In the genomic region with DNA sequence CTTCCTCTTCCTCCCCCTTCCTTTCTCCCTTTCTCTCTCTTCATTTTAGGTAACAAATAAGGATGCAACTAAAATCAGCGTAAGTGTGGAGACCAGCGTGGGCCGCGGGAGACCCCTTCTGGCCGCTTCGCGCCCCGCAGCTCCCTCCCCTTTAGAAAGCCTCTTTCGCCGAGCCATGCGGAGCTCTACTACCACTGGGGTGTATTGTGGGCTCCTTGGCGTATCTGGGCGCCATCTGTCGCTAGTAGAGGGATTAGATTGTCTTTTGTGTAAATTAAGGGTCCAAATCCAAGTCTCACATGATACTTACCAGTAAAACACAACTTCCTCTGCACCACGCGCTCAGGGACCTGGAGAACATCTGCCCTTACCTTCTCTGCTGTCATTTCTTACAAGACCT, we compare ENCODE assay signal across 7 mouse cellular contexts. TPM values are rescaled to one million over a fixed set of nuclear protein-coding genes. Genes with fewer than 3 reads are reported as not detected.
DNase-seq lines count a peak whose midpoint lies in the region; ATAC-seq and TF ChIP-seq lines count a peak whose summit lies in the region.

No protein-coding gene starts in this region.

- no peak overlapping the region; the same call in 1 of the 2 replicates for H3K9ac ChIP-seq in midbrain, postnatal 0 days (replicated peaks; ENCODE audit: low read length, poor library complexity, severe bottlenecking)

- ATAC-seq in midbrain, postnatal 0 days (ENCODE audit: low FRiP score) = peak; percentile 77

- H3K27me3 ChIP-seq in limb, embryonic 10.5 days (ENCODE audit: low read depth, poor library complexity, severe bottlenecking) = peaks cover 82% of the 10 kb centered on the region
- no peaks in the 10 kb centered on the region for H3K27me3 ChIP-seq in midbrain, postnatal 0 days (ENCODE audit: insufficient read depth, low read length)

- no peak overlapping the region for H3K27ac ChIP-seq in limb, embryonic 10.5 days
- H3K27ac ChIP-seq in midbrain, postnatal 0 days (ENCODE audit: low read depth, low read length) = no peak overlapping the region

- no peaks in the 10 kb centered on the region for H3K9me3 ChIP-seq in limb, embryonic 10.5 days (replicated peaks)
- no peaks in the 10 kb centered on the region for H3K9me3 ChIP-seq in midbrain, postnatal 0 days (ENCODE audit: low read length)

- H3K4me1 ChIP-seq in limb, embryonic 10.5 days = peaks cover 29% of the 10 kb centered on the region
- H3K4me1 ChIP-seq in midbrain, postnatal 0 days (ENCODE audit: insufficient read depth, low read length) = peaks cover 14% of the 10 kb centered on the region; the same call in 1 of the 2 replicates

- H3K4me3 ChIP-seq in limb, embryonic 10.5 days = no peak overlapping the region
- H3K4me3 ChIP-seq in midbrain, postnatal 0 days (ENCODE audit: low read depth, low read length) = peak overlapping the region; percentile 74

- WGBS in limb, embryonic 10.5 days = under 1% methylated on average over 16 of the region's 16 CpGs
- WGBS in midbrain, postnatal 0 days = 2% methylated on average over 16 of the region's 16 CpGs

- no peaks in the 10 kb centered on the region for H3K36me3 ChIP-seq in limb, embryonic 10.5 days
- H3K36me3 ChIP-seq in midbrain, postnatal 0 days (ENCODE audit: insufficient read depth, low read length) = no peaks in the 10 kb centered on the region

- H3K4me2 ChIP-seq in midbrain, postnatal 0 days (ENCODE audit: low read depth, low read length, poor library complexity, severe bottlenecking) = peak overlapping the region; percentile 85

- peak; percentile 54 to 68 for DNase-seq in adrenal gland, postnatal 36 days
- DNase-seq in embryo, embryonic 11.5 days (ENCODE audit: low read depth, low spot score) = peak; percentile 67
- peak; percentile 42 to 57 for DNase-seq in heart, adult 18-20 months
- peak; percentile 75 for DNase-seq in kidney, adult 9 months
- DNase-seq in limb, embryonic 10.5 days (ENCODE audit: low spot score) = peak; percentile 79
- DNase-seq in midbrain, postnatal 0 days (ENCODE audit: low spot score) = peak; percentile 93
- DNase-seq in urinary bladder, postnatal 36 days (ENCODE audit: low spot score in 2 of 2) = peak; percentile 40 to 53

- TF ChIP-seq CTCF in midbrain, postnatal 0 days (IDR thresholded peaks at IDR 0.05) = peak; percentile 93

RNA-seq across cellular contexts. Expression of gene Vstm2b, which starts 3.1 kb away (rescaled TPM):
- total RNA-seq in adrenal gland, postnatal 36 days (2021) = 1 to 10 TPM in 1 of 2 experiments, under 1 TPM in 1; 0.89 to 2.2 TPM
- under 1 TPM; 0.15 to 0.26 TPM for total RNA-seq in heart, adult 18-20 months (2021)
- 1.6 and 1.8 TPM in 2 replicates for polyA plus RNA-seq in limb, embryonic 10.5 days (2016; fragmentation: Nextera tagmentation; extraction: Ambion mirVana)
- total RNA-seq in midbrain, postnatal 0 days (2014; rRNA removed) = 82.7 and 102 TPM in 2 replicates
- polyA plus RNA-seq in midbrain, postnatal 0 days (2015; fragmentation: Nextera tagmentation; extraction: Ambion mirVana) = 30.4 and 31.1 TPM in 2 replicates

Comparison
In these comparisons a context has a peak if more than half of its experiments do, and no peak if none do; other contexts are left out.
1. RNA of gene Vstm2b, which starts 3.1 kb away (total RNA-seq): 82.7 to 102 TPM in midbrain, postnatal 0 days; 0.89 to 2.2 TPM in adrenal gland, postnatal 36 days and 0.15 to 0.26 TPM in heart, adult 18-20 months; every median in the first group is over 10 times any median in the second.
2. Peak in every context shown above with its lines, with median percentiles within 50 percentile points of each other: DNase-seq.